Mouse (Mus musculus) cerebellum, adult 11 months (tissue): ENCODE measurements around the gene Frmd4a.

ENCODE experiments used
- DNase-seq: peaks from one replicate; pipeline ENCODE4 v3.0.0; 2022

Frmd4a gene

GRCm38 (mm10) chr2:4638189-4638588, 620.7 kb downstream of the Frmd4a start:
- DNase-seq, result no peak

DNA sequence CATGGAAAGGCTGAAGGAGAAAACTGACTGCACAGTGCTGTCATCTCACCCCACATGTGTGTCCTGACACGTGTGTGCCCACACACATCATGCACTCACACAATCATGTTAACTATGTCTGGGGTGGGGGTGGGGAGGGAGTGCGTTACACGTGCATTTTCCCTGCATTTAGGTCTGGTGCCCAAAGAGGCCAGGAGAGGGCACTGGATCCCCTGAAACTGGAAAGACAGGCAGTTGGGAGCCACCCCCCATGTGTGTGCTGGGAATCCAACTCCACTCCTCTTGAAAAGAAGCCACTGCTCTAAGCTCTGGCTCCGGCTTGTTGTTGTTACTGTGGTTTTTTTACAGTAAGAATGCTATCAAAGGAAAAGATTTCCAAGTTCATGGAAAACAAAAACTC, 627.5 kb downstream of the Frmd4a start:
- no peak for DNase-seq

DNA sequence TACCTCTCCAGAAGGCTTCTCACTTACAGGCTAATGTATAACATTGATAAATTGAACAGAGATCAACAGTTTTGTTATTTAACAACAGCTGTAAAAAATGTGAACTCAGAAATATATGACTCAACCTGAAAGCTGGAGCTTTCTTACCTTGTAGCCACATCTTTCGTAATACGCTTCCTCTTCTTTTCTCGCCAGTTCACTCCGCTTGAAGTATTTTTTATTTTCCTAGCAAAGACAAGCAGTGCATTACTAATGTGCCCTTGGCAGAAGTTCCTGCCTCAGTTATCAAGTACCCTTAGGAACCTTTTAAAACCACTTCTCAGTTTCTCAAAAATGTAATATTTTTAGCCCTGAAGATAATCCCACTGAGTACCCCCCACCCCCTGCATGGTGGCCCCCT, 630.6 kb downstream of the Frmd4a start:
- no peak for DNase-seq

GRCm38 (mm10) chr2:4649646-4650045, 632.1 kb downstream of the Frmd4a start:
- no peak for DNase-seq

DNA sequence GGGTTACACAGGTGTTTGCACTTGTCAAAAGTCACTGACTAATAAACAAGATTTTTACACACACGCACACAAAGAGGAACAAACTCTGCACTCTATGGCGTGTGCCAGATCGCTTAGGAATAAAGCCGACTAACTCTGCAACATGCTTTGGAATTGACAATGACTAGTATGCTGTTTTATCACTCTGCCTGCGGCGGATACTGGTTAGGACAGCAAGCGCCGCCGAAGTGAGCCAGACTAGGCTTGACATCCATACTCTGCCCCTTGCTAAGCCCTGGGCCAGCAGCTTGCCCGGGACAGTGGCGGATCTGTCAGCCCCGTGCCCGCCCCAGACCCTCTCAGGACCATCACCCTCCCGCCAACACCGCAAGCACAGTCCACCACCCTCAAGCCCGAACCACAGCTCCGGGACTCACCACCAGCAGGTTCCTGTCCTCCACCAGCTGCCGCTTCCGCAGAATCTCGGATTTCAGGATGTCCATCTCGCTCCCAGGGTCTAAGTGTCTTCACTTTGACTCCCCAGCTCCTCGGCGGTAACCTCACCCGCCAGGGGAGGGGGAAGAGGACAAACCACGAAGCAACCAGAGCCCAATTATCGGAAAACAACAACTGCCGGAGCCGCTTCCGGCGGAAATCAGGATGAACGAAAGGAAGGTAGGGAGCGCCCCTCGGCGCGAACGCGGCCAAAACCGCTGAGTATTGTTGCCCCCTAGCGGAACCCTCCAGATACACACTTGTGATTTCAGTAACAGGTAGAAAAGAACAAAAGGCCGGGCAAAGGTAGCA, 634.2 kb downstream of the Frmd4a start, which contains the start of gene Prpf18:
Gene Prpf18 (minus strand): TSS at position 614 of the 786 bp plus-strand sequence.
- DNase-seq, result peak; percentile 82

GRCm38 (mm10) chr2:4660677-4661076, 643.2 kb downstream of the Frmd4a start:
- no peak for DNase-seq
